Mouse (Mus musculus): ENCODE measurements at regions not wholly inside any gene's neighbourhood (a gene's known extent, or its start where the extent isn't known, plus 50 kb on each side); places are given as distances from the start of the nearest gene placed in this dataset.

GRCm38 (mm10) chr5:43357901-43358300 is 124.9 kb downstream of the Cpeb2 start:
- no peak overlapping the region for H3K27ac ChIP-seq (ENCODE audit: insufficient read depth, low read depth)
- in situ Hi-C loops (cut with MboI; ENCODE audit: low pct_ligation_motif_present, low pct_unique_long_range_greater_than_20kb, low sequenced_read_pairs), result loop anchor here (25.0 kb wide), 3 partner anchors 121 to 1471 kb away; partner anchors contain the start of gene Cpeb2
- H3K9ac ChIP-seq (ENCODE audit: insufficient read depth, low read depth), result no peak overlapping the region
- no peak overlapping the region for H3K4me3 ChIP-seq (replicated peaks in 1 of 3; ENCODE audit: low read depth in 2 of 3, low read length in 2 of 3, poor library complexity in 1 of 3)
- H3K4me1 ChIP-seq (ENCODE audit: control insufficient read depth in 1 of 2, insufficient read depth in 2 of 2), result peaks cover 8 to 18% of the 10 kb centered on the region in 2 experiments
- no peaks in the 10 kb centered on the region for H3K9me3 ChIP-seq (replicated peaks; ENCODE audit: low read length)
- dilution Hi-C loops (cut with MboI; ENCODE audit: extremely low pct_ligation_motif_present, extremely low pct_unique_long_range_greater_than_20kb, low sequenced_read_pairs), result no loop called here
- no peaks in the 10 kb centered on the region for H3K79me2 ChIP-seq (replicated peaks; ENCODE audit: control insufficient read depth, extremely low read depth, insufficient read depth, poor library complexity, severe bottlenecking)
- no peak for TF ChIP-seq JUN (IDR thresholded peaks at IDR 0.05; ENCODE audit: insufficient read depth, low read depth, low read length)
- TF ChIP-seq HCFC1 (IDR thresholded peaks at IDR 0.05; ENCODE audit: low read depth, low read length), result no peak
- no peak for TF ChIP-seq SIN3A (IDR thresholded peaks at IDR 0.05; ENCODE audit: low read length)
- TF ChIP-seq RCOR1 (conservative IDR thresholded peaks at IDR 0.05; ENCODE audit: low read depth, low read length), result no peak
- TF ChIP-seq ZKSCAN1 (IDR thresholded peaks at IDR 0.05; ENCODE audit: borderline replicate concordance, low read depth, low read length), result no peak
- no peak for TF ChIP-seq E2F4 (IDR thresholded peaks at IDR 0.05; ENCODE audit: insufficient replicate concordance, low read depth, low read length)
- TF ChIP-seq SMC3 (IDR thresholded peaks at IDR 0.05; ENCODE audit: low read depth, low read length), result no peak
- no peak for DNase-seq (ENCODE audit: extremely low read depth)
- no peaks in the 10 kb centered on the region for H3K27me3 ChIP-seq (replicated peaks)
- no peak overlapping the region for H3K4me2 ChIP-seq (ENCODE audit: insufficient read depth, low read depth, poor library complexity, severe bottlenecking)
- no peaks in the 10 kb centered on the region for H3K36me3 ChIP-seq (replicated peaks in 1 of 2; ENCODE audit: control insufficient read depth in 1 of 2, insufficient read depth in 1 of 2, low read length in 1 of 2)

GRCm38 (mm10) chr5:43358928-43359765 is 126.2 kb downstream of the Cpeb2 start:
- no peak overlapping the region for H3K4me3 ChIP-seq (replicated peaks in 1 of 3; ENCODE audit: low read depth in 2 of 3, low read length in 2 of 3, poor library complexity in 1 of 3)
- no peaks in the 10 kb centered on the region for H3K27me3 ChIP-seq (replicated peaks)
- no peak for TF ChIP-seq MYC (IDR thresholded peaks at IDR 0.05; ENCODE audit: low read depth, low read length)
- TF ChIP-seq USF2 (conservative IDR thresholded peaks at IDR 0.05; ENCODE audit: low read depth, low read length), result no peak
- H3K79me2 ChIP-seq (replicated peaks; ENCODE audit: control insufficient read depth, extremely low read depth, insufficient read depth, poor library complexity, severe bottlenecking), result no peaks in the 10 kb centered on the region
- peaks cover 8 to 18% of the 10 kb centered on the region in 2 experiments for H3K4me1 ChIP-seq (ENCODE audit: control insufficient read depth in 1 of 2, insufficient read depth in 2 of 2)
- no peak overlapping the region for H3K27ac ChIP-seq (ENCODE audit: insufficient read depth, low read depth)
- in situ Hi-C loops (cut with MboI; ENCODE audit: low pct_ligation_motif_present, low pct_unique_long_range_greater_than_20kb, low sequenced_read_pairs) (loop anchor here (25.0 kb wide), 3 partner anchors 122 to 1472 kb away; partner anchors contain the start of gene Cpeb2), dilution Hi-C loops (cut with MboI; ENCODE audit: extremely low pct_ligation_motif_present, extremely low pct_unique_long_range_greater_than_20kb, low sequenced_read_pairs) (no loop called here)
- H3K36me3 ChIP-seq (replicated peaks in 1 of 2; ENCODE audit: control insufficient read depth in 1 of 2, insufficient read depth in 1 of 2, low read length in 1 of 2), result no peaks in the 10 kb centered on the region
- no peak overlapping the region for H3K9ac ChIP-seq (ENCODE audit: insufficient read depth, low read depth)
- no peak overlapping the region for H3K4me2 ChIP-seq (ENCODE audit: insufficient read depth, low read depth, poor library complexity, severe bottlenecking)
- no peaks in the 10 kb centered on the region for H3K9me3 ChIP-seq (replicated peaks; ENCODE audit: low read length)
- no peak for DNase-seq (ENCODE audit: extremely low read depth)

GRCm38 (mm10) chr5:43360298-43360697 is 127.3 kb downstream of the Cpeb2 start:
- Histone ChIP-seq H3K79me2 (replicated peaks; ENCODE audit: control insufficient read depth, extremely low read depth, insufficient read depth, poor library complexity, severe bottlenecking) (no peaks in the 10 kb centered on the region), H3K4me1 (ENCODE audit: control insufficient read depth in 1 of 2, insufficient read depth in 2 of 2) (peaks cover 4 to 10% of the 10 kb centered on the region in 2 experiments), H3K27ac (ENCODE audit: insufficient read depth, low read depth) (no peak overlapping the region), H3K9me3 (replicated peaks; ENCODE audit: low read length) (no peaks in the 10 kb centered on the region), H3K27me3 (replicated peaks) (no peaks in the 10 kb centered on the region), H3K9ac (ENCODE audit: insufficient read depth, low read depth) (no peak overlapping the region), H3K4me2 (ENCODE audit: insufficient read depth, low read depth, poor library complexity, severe bottlenecking) (no peak overlapping the region), H3K4me3 (replicated peaks in 1 of 3; ENCODE audit: low read depth in 2 of 3, low read length in 2 of 3, poor library complexity in 1 of 3) (no peak overlapping the region), H3K36me3 (replicated peaks in 1 of 2; ENCODE audit: control insufficient read depth in 1 of 2, insufficient read depth in 1 of 2, low read length in 1 of 2) (no peaks in the 10 kb centered on the region)
- dilution Hi-C loops (cut with MboI; ENCODE audit: extremely low pct_ligation_motif_present, extremely low pct_unique_long_range_greater_than_20kb, low sequenced_read_pairs) (no loop called here), in situ Hi-C loops (cut with MboI; ENCODE audit: low pct_ligation_motif_present, low pct_unique_long_range_greater_than_20kb, low sequenced_read_pairs) (loop anchor here (10.0 to 25.0 kb wide), 4 partner anchors 123 to 1473 kb away; partner anchors contain the start of gene Cpeb2)
- peak; percentile 57 for DNase-seq (ENCODE audit: extremely low read depth)
- TF ChIP-seq BHLHE40 (IDR thresholded peaks at IDR 0.05; ENCODE audit: low read depth, low read length) (no peak), ZNF384 (IDR thresholded peaks at IDR 0.05; ENCODE audit: low read depth, low read length) (no peak), EP300 (IDR thresholded peaks at IDR 0.05; ENCODE audit: low read length) (no peak), MYC (IDR thresholded peaks at IDR 0.05; ENCODE audit: low read depth, low read length) (no peak), SMC3 (IDR thresholded peaks at IDR 0.05; ENCODE audit: low read depth, low read length) (peak; percentile 84), POLR2AphosphoS2 (IDR thresholded peaks at IDR 0.05; ENCODE audit: low read depth, low read length) (no peak), TCF12 (IDR thresholded peaks at IDR 0.05; ENCODE audit: low read depth, low read length) (no peak), RAD21 (IDR thresholded peaks at IDR 0.05; ENCODE audit: low read depth, low read length) (peak; percentile 90), MAX (IDR thresholded peaks at IDR 0.05; ENCODE audit: low read length) (0 out of 2 replicates have a peak, but pooled peaks have one; percentile 38), ZC3H11A (IDR thresholded peaks at IDR 0.05; ENCODE audit: low read depth, low read length) (peak; percentile 45), CTCF (conservative IDR thresholded peaks at IDR 0.05 in 1 of 2, IDR thresholded peaks at IDR 0.05 in 1 of 2; ENCODE audit: low read depth in 2 of 2, low read length in 2 of 2) (peak; percentile 11 to 78; a peak in 2 of 4 replicates), E2F4 (IDR thresholded peaks at IDR 0.05; ENCODE audit: insufficient replicate concordance, low read depth, low read length) (no peak)
